Mouse (Mus musculus): ENCODE measurements around the gene Gpank1. TPM values are rescaled to one million over a fixed set of nuclear protein-coding genes. Genes with fewer than 3 reads are reported as not detected.
"Not testable (repeated sequence)": the region's sequence is repeated elsewhere in the genome, so short reads cannot be mapped to it uniquely, and the experiment has no call there.

Gene Gpank1
- polyA plus RNA-seq, 1 experiment from 2014 or later = 13.2 TPM

GRCm38 (mm10) chr17:35108097-35108496 is 13.2 kb upstream of the Gpank1 start, which contains the start of gene Ly6g5c:
TSS of gene Ly6g5c (plus strand) at chr17:35108279.
- peaks cover 3% of the 10 kb centered on the region; the same call in 1 of the 2 replicates for H3K36me3 ChIP-seq (ENCODE audit: inconsistent target)
- no peak within 1 kb of the TSS for H3K4me3 ChIP-seq (ENCODE audit: inconsistent target)
- 90% methylated on average over 6 of the region's 6 CpGs for WGBS (ENCODE audit: missing documents)
- no peaks in the 10 kb centered on the region for H3K79me2 ChIP-seq (ENCODE audit: inconsistent target)
- no peak within 1 kb of the TSS for H3K27ac ChIP-seq

DNA sequence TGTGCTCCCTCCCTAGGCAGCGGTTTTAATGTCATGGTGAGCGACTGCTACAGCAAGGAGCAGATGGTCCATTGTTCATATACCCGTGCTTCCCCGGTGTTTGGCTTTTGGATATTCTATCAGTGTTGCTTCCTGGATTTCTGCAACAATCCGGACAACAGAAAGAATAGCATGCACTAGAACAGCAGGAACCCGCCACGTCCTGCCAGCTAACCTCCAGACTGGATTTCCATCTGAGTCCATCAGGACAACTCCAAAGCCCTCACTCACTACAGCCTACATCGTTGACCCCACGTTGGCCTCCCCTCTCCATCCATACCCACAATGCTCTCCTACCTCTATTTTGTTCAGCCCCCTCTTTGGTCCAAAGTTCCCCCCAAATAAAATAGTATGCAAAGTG is 9.5 kb upstream of the Gpank1 start:
- Histone ChIP-seq H3K4me3 (ENCODE audit: inconsistent target) (no peak overlapping the region), H3K27ac (no peak overlapping the region), H3K36me3 (ENCODE audit: inconsistent target) (peaks cover 20% of the 10 kb centered on the region; the same call in 1 of the 2 replicates), H3K79me2 (ENCODE audit: inconsistent target) (no peaks in the 10 kb centered on the region)
- WGBS (ENCODE audit: missing documents) = 80% methylated on average over 9 of the region's 9 CpGs

DNA sequence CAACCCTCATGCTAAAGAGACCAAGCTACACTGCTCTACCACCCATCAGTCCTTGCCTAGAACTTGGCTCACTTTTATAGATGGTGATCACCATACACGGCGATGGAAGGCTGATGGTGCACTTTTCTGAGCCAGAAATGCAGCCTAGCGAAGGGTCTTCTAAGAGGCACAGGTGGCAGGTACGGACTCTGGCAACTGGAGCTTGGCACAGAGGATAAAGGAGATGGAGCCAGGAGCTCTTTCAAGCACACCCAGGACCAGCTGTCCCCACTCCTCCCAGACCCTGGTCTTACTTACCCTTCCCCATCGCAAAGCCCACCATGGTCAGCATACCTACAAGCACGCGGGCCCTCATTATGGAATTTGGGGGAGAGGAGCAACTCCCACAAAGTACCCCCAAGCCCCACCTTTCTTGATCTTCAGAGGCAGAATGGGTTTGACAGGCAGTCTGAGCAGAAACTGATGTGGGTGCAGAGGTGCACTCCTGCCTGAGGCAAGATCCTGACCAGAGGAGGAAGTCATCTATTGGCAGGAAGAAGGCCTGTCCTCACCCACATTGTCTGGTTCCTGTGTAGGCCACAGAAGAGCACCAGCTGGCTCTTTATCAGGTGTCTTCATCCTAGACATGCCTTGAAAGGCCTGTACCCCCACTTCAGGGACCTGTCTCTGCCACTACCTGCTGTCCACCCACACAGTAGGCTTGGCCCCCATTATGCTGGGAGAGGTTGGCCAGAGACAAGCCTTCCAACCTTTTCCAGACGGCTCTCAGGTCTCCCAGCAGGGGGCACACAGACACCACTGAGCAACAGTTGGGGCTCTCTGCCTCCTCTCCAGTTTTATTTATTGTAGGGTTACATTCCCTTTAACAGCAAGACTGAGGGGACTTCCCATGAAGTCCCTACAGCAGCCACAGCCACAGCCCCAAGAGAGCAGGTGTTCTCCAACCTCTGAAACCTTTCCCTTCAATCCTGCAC is 5.9 kb upstream of the Gpank1 start, which contains the start of gene Ly6g5b:
TSS of gene Ly6g5b (minus strand) at position 383 of the 974 bp plus-strand sequence.
- WGBS (ENCODE audit: missing documents) = 78% methylated on average over 4 of the region's 8 CpGs
- Histone ChIP-seq H3K4me3 (ENCODE audit: inconsistent target) (no peak within 1 kb of the TSS), H3K79me2 (ENCODE audit: inconsistent target) (peaks cover 16% of the 10 kb centered on the region), H3K27ac (no peak within 1 kb of the TSS), H3K36me3 (ENCODE audit: inconsistent target) (peaks cover 36% of the 10 kb centered on the region)

DNA sequence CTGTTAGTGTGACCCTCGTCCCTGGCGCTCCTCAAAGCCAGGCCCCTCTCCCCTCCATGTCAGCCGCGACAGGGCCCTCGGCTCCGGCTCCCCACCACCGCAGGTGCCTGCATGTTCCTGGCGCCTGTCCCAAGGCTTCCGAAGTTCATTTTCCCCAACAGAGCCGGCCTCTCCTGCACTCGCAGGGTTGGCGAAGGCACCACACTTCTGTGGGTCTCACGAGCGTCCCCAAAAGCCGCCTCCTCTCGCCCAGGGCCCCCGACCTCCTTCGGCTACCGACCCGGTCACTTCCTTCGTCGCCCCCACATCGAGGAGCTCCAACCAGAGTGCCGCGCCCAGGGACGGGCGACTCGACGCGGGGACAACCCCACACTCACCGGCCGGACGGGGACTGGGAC is 511 bp upstream of the Gpank1 start:
- peaks cover 54% of the 10 kb centered on the region for H3K79me2 ChIP-seq (ENCODE audit: inconsistent target)
- H3K4me3 ChIP-seq (ENCODE audit: inconsistent target) = peak overlapping the region; percentile 89
- peaks cover 36% of the 10 kb centered on the region for H3K36me3 ChIP-seq (ENCODE audit: inconsistent target)
- peak overlapping the region; percentile 35 for H3K27ac ChIP-seq
- 1% methylated on average over 32 of the region's 33 CpGs for WGBS (ENCODE audit: missing documents)

DNA sequence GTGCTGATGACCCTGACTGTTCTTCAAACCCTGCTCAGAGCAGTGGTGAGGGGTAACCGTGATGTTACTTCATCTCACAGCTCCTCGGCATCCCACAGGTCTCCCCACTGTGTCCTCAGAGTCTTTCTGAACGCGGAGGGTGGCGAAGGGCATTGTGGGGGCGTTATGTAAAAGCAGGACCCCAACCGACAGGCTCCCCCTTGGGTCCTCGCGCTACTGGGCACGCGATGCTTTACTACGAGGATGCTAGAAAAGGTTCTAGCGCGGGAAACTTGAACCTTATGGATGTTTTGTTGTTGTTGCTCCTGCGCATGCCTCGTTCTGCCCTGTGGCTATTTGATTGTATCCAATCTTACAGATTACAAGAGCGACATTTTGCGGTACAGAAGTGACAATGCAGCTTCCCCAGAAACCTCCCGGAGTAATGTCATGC is 632 bp downstream of the Gpank1 start, which contains the start of gene Csnk2b:
TSS of gene Csnk2b (minus strand) at position 183 of the 433 bp plus-strand sequence.
- Histone ChIP-seq H3K79me2 (ENCODE audit: inconsistent target) (peaks cover 55% of the 10 kb centered on the region), H3K27ac (peak within 1 kb of the TSS; percentile 60), H3K4me3 (ENCODE audit: inconsistent target) (peak within 1 kb of the TSS; percentile 89), H3K36me3 (ENCODE audit: inconsistent target) (peaks cover 28% of the 10 kb centered on the region)
- under 1% methylated on average over 19 of the region's 19 CpGs for WGBS (ENCODE audit: missing documents)

GRCm38 (mm10) chr17:35123287-35123686 is 2.0 kb downstream of the Gpank1 start:
- not testable (repeated sequence) for H3K4me3 ChIP-seq (ENCODE audit: inconsistent target); H3K27ac ChIP-seq
- H3K36me3 ChIP-seq (ENCODE audit: inconsistent target) = peaks cover 25% of the 10 kb centered on the region
- 93% methylated on average over 9 of the region's 9 CpGs for WGBS (ENCODE audit: missing documents)
- H3K79me2 ChIP-seq (ENCODE audit: inconsistent target) = peaks cover 69% of the 10 kb centered on the region

- H3K79me2 ChIP-seq (ENCODE audit: inconsistent target) = peaks cover 74% of the 10 kb centered on the region
- WGBS (ENCODE audit: missing documents) = 94% methylated on average over 12 of the region's 12 CpGs
- H3K27ac ChIP-seq; H3K4me3 ChIP-seq (ENCODE audit: inconsistent target): not testable (repeated sequence)
- peaks cover 21% of the 10 kb centered on the region for H3K36me3 ChIP-seq (ENCODE audit: inconsistent target)
These were observed 3.1 kb downstream of the Gpank1 start for GRCm38 (mm10) chr17:35124261-35124896.

DNA sequence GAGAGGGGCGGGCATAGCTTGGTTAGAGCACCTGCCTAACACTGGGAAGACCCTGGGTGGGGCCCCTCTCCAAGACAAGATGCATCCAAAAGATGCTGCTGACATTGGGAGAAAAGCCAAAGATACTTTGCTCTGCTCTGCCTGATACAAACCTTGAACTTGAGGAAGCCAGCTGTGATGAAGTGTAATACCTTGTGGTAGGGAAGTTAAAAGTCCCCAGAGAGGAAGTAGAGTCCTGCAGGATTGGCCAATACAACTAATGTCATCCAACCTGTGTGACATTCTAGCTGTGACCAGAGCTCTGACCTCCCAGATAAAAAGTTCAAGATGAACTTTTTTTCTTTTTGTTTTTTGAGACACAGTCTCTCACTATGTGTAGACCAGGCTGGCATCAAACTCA is 3.8 kb downstream of the Gpank1 start:
- 100% methylated on average over 1 of the region's 1 CpGs for WGBS (ENCODE audit: missing documents)
- Histone ChIP-seq H3K36me3 (ENCODE audit: inconsistent target) (peaks cover 25% of the 10 kb centered on the region), H3K79me2 (ENCODE audit: inconsistent target) (peaks cover 74% of the 10 kb centered on the region), H3K27ac (no peak overlapping the region; the same call in 1 of the 2 replicates), H3K4me3 (ENCODE audit: inconsistent target) (no peak overlapping the region)

- peak overlapping the region; percentile 85 for H3K27ac ChIP-seq
- H3K79me2 ChIP-seq (ENCODE audit: inconsistent target) = peaks cover 70% of the 10 kb centered on the region
- H3K4me3 ChIP-seq (ENCODE audit: inconsistent target) = peak overlapping the region; percentile 75
- WGBS (ENCODE audit: missing documents) = 51% methylated on average over 6 of the region's 6 CpGs
- H3K36me3 ChIP-seq (ENCODE audit: inconsistent target) = peaks cover 28% of the 10 kb centered on the region
These were observed 4.3 kb downstream of the Gpank1 start for GRCm38 (mm10) chr17:35125578-35125977.

- Histone ChIP-seq H3K79me2 (ENCODE audit: inconsistent target) (peaks cover 65% of the 10 kb centered on the region), H3K36me3 (ENCODE audit: inconsistent target) (peaks cover 28% of the 10 kb centered on the region), H3K27ac (peak within 1 kb of the TSS; percentile 85), H3K4me3 (ENCODE audit: inconsistent target) (peak within 1 kb of the TSS; percentile 75)
- WGBS (ENCODE audit: missing documents) = under 1% methylated on average over 33 of the region's 36 CpGs
These were observed 5.0 kb downstream of the Gpank1 start, which contains the start of gene D17H6S53E for GRCm38 (mm10) chr17:35126206-35126611. TSS of gene D17H6S53E (plus strand) at chr17:35126373.

DNA sequence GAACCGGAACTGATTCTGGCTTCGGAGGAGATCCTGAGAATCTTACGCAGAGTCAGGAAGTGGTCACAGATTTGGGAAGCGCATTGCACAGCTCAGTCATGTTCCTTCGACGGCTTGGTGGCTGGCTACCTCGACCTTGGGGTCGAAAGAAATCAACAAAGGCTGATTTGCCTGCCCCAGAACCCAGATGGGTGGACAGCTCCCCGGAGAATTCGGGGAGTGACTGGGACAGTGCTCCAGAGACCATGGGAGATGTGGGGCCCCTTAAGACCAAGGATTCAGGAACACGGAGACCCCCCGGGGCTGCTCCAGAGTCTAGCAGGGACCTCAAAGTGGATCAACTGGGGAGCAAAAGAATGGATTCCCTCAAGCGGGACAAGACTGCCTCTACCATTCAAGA is 5.8 kb downstream of the Gpank1 start:
- 35% methylated on average over 13 of the region's 13 CpGs for WGBS (ENCODE audit: missing documents)
- peaks cover 28% of the 10 kb centered on the region for H3K36me3 ChIP-seq (ENCODE audit: inconsistent target)

GRCm38 (mm10) chr17:35128996-35129395 is 7.7 kb downstream of the Gpank1 start:
- H3K36me3 ChIP-seq (ENCODE audit: inconsistent target) = peaks cover 21% of the 10 kb centered on the region; the same call in 1 of the 2 replicates
- no peak overlapping the region for H3K4me3 ChIP-seq (ENCODE audit: inconsistent target)
- no peak overlapping the region for H3K27ac ChIP-seq
- peaks cover 40% of the 10 kb centered on the region for H3K79me2 ChIP-seq (ENCODE audit: inconsistent target)
- 90% methylated on average over 11 of the region's 11 CpGs for WGBS (ENCODE audit: missing documents)

More for the DNA sequence above, 5.8 kb downstream of the Gpank1 start:
- Histone ChIP-seq H3K27ac (peak overlapping the region; percentile 85), H3K79me2 (ENCODE audit: inconsistent target) (peaks cover 60% of the 10 kb centered on the region), H3K4me3 (ENCODE audit: inconsistent target) (peak overlapping the region; percentile 75)

DNA sequence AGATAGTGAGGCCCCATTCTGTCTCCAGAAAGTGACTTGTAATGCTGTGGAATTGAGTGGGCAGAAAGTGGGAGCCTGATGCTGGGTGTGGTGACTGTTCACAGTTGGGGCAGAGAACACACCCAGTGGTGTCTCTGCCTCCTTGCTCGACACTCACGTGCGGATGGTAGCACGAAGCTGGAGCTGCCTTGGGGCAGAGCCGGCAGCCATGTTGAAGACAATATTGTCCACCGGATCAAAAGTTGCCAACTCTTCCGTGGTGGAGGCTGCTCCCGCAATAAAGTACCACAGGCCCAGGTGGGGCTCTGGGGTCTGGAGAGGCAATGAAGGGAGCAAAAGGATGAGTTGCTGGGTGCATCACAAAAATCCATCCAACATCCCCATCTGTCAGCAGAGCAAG is 9.8 kb downstream of the Gpank1 start:
- H3K79me2 ChIP-seq (ENCODE audit: inconsistent target) = peaks cover 41% of the 10 kb centered on the region
- WGBS (ENCODE audit: missing documents) = 87% methylated on average over 8 of the region's 8 CpGs
- no peak overlapping the region for H3K27ac ChIP-seq
- H3K36me3 ChIP-seq (ENCODE audit: inconsistent target) = peaks cover 16% of the 10 kb centered on the region; the same call in 1 of the 2 replicates
- H3K4me3 ChIP-seq (ENCODE audit: inconsistent target) = no peak overlapping the region

- 89% methylated on average over 15 of the region's 15 CpGs for WGBS (ENCODE audit: missing documents)
- H3K36me3 ChIP-seq (ENCODE audit: inconsistent target) = peaks cover 16% of the 10 kb centered on the region; the same call in 1 of the 2 replicates
- peaks cover 47% of the 10 kb centered on the region for H3K79me2 ChIP-seq (ENCODE audit: inconsistent target)
- no peak within 1 kb of the TSS for H3K4me3 ChIP-seq (ENCODE audit: inconsistent target)
- H3K27ac ChIP-seq = no peak within 1 kb of the TSS
These were observed 10.4 kb downstream of the Gpank1 start, which contains the start of gene Apom for GRCm38 (mm10) chr17:35131500-35132173. TSS of gene Apom (minus strand) at chr17:35132050.

Measured in macrophage (primary cell).